Mouse (Mus musculus) heart, embryonic 11.5 days (tissue): ENCODE results near the gene Catip. TPM values are rescaled to one million over a fixed set of nuclear protein-coding genes. Genes with fewer than 3 reads are reported as not detected.
"Not testable (repeated sequence)": the region's sequence is repeated elsewhere in the genome, so short reads cannot be mapped to it uniquely, and the experiment has no call there.

Experiments
- ATAC-seq: fragments of 200-750 bp; cut with Nextera tagmentation; replicated peaks from 2 replicates; pipeline ENCODE4 v1.8.0; 2017; ENCODE audit warnings: moderate library complexity; ENCODE audit not compliant: insufficient number of reproducible peaks, low FRiP score, low TSS enrichment
- H3K27ac ChIP-seq: fragments of 300-500 bp; sonication (generic); 2 replicates; pipeline ENCODE4 v1.5.1; 2014; ENCODE audit warnings: mild to moderate bottlenecking, low read depth, low read length
- H3K27me3 ChIP-seq: fragments of 300-500 bp; sonication (generic); 2 replicates; pipeline ENCODE4 v1.6.1; 2014; ENCODE audit warnings: mild to moderate bottlenecking, low read length, mixed read lengths; ENCODE audit not compliant: control insufficient read depth, insufficient read depth
- H3K36me3 ChIP-seq: fragments of 300-500 bp; sonication (generic); 2 replicates; pipeline ENCODE4 v1.6.1; 2014; ENCODE audit warnings: mild to moderate bottlenecking, low read length, moderate library complexity, mixed read lengths; ENCODE audit not compliant: control insufficient read depth, insufficient read depth
- H3K4me1 ChIP-seq: fragments of 300-500 bp; sonication (generic); 2 replicates; pipeline ENCODE4 v1.6.1; 2014; ENCODE audit warnings: low read length; ENCODE audit not compliant: control insufficient read depth, insufficient read depth
- H3K4me2 ChIP-seq: fragments of 300-500 bp; sonication (generic); 2 replicates; pipeline ENCODE4 v1.6.1; 2014; ENCODE audit warnings: mild to moderate bottlenecking, moderate library complexity
- H3K4me3 ChIP-seq: fragments of 300-500 bp; sonication (generic); 2 replicates; pipeline ENCODE4 v1.5.1; 2014; ENCODE audit warnings: low read depth, low read length
- H3K9ac ChIP-seq: fragments of 300-500 bp; sonication (generic); 2 replicates; pipeline ENCODE4 v1.6.1; 2014; ENCODE audit warnings: mild to moderate bottlenecking, low read depth, low read length, moderate library complexity
- H3K9me3 ChIP-seq: fragments of 300-500 bp; sonication (generic); replicated peaks from 2 replicates; pipeline ENCODE4 v1.6.1; 2016; ENCODE audit warnings: low read length; ENCODE audit not compliant: control insufficient read depth
- WGBS: fragments of 180-500 bp; shearing (Covaris S2); extraction: QIAGEN DNeasy Blood & Tissue Kit; methylation state at CpG from one replicate; pipeline ENCODE4 v1.1.7; 2014; ENCODE audit not compliant: insufficient replicate concordance; 5-methylcytosine and 5-hydroxymethylcytosine counted together
- polyA plus RNA-seq: library from polyadenylated mRNA; unstranded; fragments of >200 nt; fragmentation: Nextera tagmentation; extraction: Ambion mirVana; gene quantifications from 2 replicates; pipeline ENCODE4 v1.2.1, GENCODE M21; 2014

The Catip gene
- polyA plus RNA-seq, 1 experiment from 2014 or later = 0.59 TPM

GRCm38 (mm10) chr1:74394858-74395257, 33.0 kb downstream of the Catip start:
- H3K27me3 ChIP-seq = no peaks in the 10 kb centered on the region
- no peak overlapping the region for H3K4me2 ChIP-seq
- no peak overlapping the region for H3K9ac ChIP-seq
- H3K9me3 ChIP-seq = no peaks in the 10 kb centered on the region
- peaks cover 17% of the 10 kb centered on the region for H3K4me1 ChIP-seq
- no peak overlapping the region for H3K27ac ChIP-seq
- H3K4me3 ChIP-seq = no peak overlapping the region
- no peak for ATAC-seq
- H3K36me3 ChIP-seq = peaks cover 19% of the 10 kb centered on the region
- WGBS = 91% methylated on average over 15 of the region's 15 CpGs

GRCm38 (mm10) chr1:74395290-74395689, 33.4 kb downstream of the Catip start:
- H3K36me3 ChIP-seq = peaks cover 19% of the 10 kb centered on the region
- no peak overlapping the region for H3K9ac ChIP-seq
- H3K9me3 ChIP-seq = no peaks in the 10 kb centered on the region
- H3K4me3 ChIP-seq = no peak overlapping the region
- no peak overlapping the region for H3K4me2 ChIP-seq
- peaks cover 14% of the 10 kb centered on the region for H3K4me1 ChIP-seq
- no peak for ATAC-seq
- H3K27ac ChIP-seq = no peak overlapping the region
- 80% methylated on average over 13 of the region's 13 CpGs for WGBS
- H3K27me3 ChIP-seq = no peaks in the 10 kb centered on the region

GRCm38 (mm10) chr1:74396456-74397222, 34.7 kb downstream of the Catip start:
- Histone ChIP-seq H3K27ac (peak overlapping the region; percentile 93), H3K9ac (peak overlapping the region; percentile 28; the same call in 1 of the 2 replicates), H3K4me2 (peak overlapping the region; percentile 90), H3K4me1 (peaks cover 10% of the 10 kb centered on the region), H3K36me3 (peaks cover 19% of the 10 kb centered on the region), H3K4me3 (peak overlapping the region; percentile 47; the same call in 1 of the 2 replicates)
- not testable (repeated sequence) for ATAC-seq, H3K9me3 ChIP-seq, H3K27me3 ChIP-seq
- WGBS = 5% methylated on average over 11 of the region's 12 CpGs

- Histone ChIP-seq H3K27ac (peak overlapping the region; percentile 93), H3K27me3 (no peaks in the 10 kb centered on the region), H3K4me2 (peak overlapping the region; percentile 90), H3K9ac (peak overlapping the region; percentile 82), H3K9me3 (no peaks in the 10 kb centered on the region), H3K36me3 (peaks cover 19% of the 10 kb centered on the region), H3K4me3 (peak overlapping the region; percentile 47), H3K4me1 (peaks cover 10% of the 10 kb centered on the region)
- under 1% methylated on average over 40 of the region's 41 CpGs for WGBS
- ATAC-seq = peak; percentile 93
These were observed 35.5 kb downstream of the Catip start for GRCm38 (mm10) chr1:74397268-74397918.

GRCm38 (mm10) chr1:74397919-74398451, 36.1 kb downstream of the Catip start:
- WGBS = 5% methylated on average over 11 of the region's 11 CpGs
- Histone ChIP-seq H3K4me3 (peak overlapping the region; percentile 47), H3K27me3 (no peaks in the 10 kb centered on the region), H3K9ac (peak overlapping the region; percentile 82), H3K36me3 (peaks cover 19% of the 10 kb centered on the region), H3K4me2 (peak overlapping the region; percentile 90), H3K9me3 (no peaks in the 10 kb centered on the region), H3K27ac (peak overlapping the region; percentile 93), H3K4me1 (peaks cover 7% of the 10 kb centered on the region)
- peak; percentile 25; the same call in 1 of the 2 replicates for ATAC-seq

GRCm38 (mm10) chr1:74400531-74400930, 38.6 kb downstream of the Catip start:
- no peak overlapping the region for H3K4me3 ChIP-seq
- WGBS = 83% methylated on average over 3 of the region's 3 CpGs
- H3K4me2 ChIP-seq = no peak overlapping the region; the same call in 1 of the 2 replicates
- no peak for ATAC-seq
- H3K27me3 ChIP-seq = no peaks in the 10 kb centered on the region
- H3K27ac ChIP-seq = no peak overlapping the region
- H3K4me1 ChIP-seq = no peaks in the 10 kb centered on the region
- H3K9me3 ChIP-seq = no peaks in the 10 kb centered on the region
- H3K36me3 ChIP-seq = no peaks in the 10 kb centered on the region
- H3K9ac ChIP-seq = no peak overlapping the region

GRCm38 (mm10) chr1:74401015-74401702, 39.3 kb downstream of the Catip start:
- H3K27ac ChIP-seq = no peak overlapping the region
- WGBS = 39% methylated on average over 16 of the region's 16 CpGs
- H3K36me3 ChIP-seq = no peaks in the 10 kb centered on the region
- H3K4me3 ChIP-seq = no peak overlapping the region
- peak overlapping the region; percentile 49; the same call in 1 of the 2 replicates for H3K9ac ChIP-seq
- H3K4me2 ChIP-seq = peak overlapping the region; percentile 46
- H3K9me3 ChIP-seq = no peaks in the 10 kb centered on the region
- ATAC-seq = no peak
- H3K4me1 ChIP-seq = no peaks in the 10 kb centered on the region
- H3K27me3 ChIP-seq = no peaks in the 10 kb centered on the region

- H3K4me1 ChIP-seq = no peaks in the 10 kb centered on the region
- H3K27ac ChIP-seq = no peak overlapping the region
- H3K36me3 ChIP-seq = no peaks in the 10 kb centered on the region
- H3K4me3 ChIP-seq = no peak overlapping the region
- ATAC-seq = no peak
- no peaks in the 10 kb centered on the region for H3K9me3 ChIP-seq
- H3K27me3 ChIP-seq = no peaks in the 10 kb centered on the region
- WGBS = 77% methylated on average over 4 of the region's 4 CpGs
- H3K4me2 ChIP-seq = no peak overlapping the region
- no peak overlapping the region for H3K9ac ChIP-seq
These were observed 42.3 kb downstream of the Catip start for GRCm38 (mm10) chr1:74404206-74404605.
